In genomic region chr16:64166676-64167407, GRCm38 (mm10) we compare ENCODE assay signal across 11 mouse cellular contexts.
DNase-seq lines count a peak whose midpoint lies in the region; ATAC-seq and TF ChIP-seq lines count a peak whose summit lies in the region.
"Had no signal": no experiment of that assay in that cellular context is flagged by ENCODE, and none has a peak within 500 bp of the region (broad histone marks: within the 10 kb centered on the region; RNA-seq: fewer than 3 reads in every experiment).

No protein-coding gene starts in this region.

- 47% methylated on average over 8 of the region's 8 CpGs for WGBS in liver, adult 2 months
- 18% methylated on average over 8 of the region's 8 CpGs for WGBS in forebrain, embryonic 13.5 days

- no peaks in the 10 kb centered on the region for H3K79me2 ChIP-seq in liver, adult 2 months (ENCODE audit: control insufficient read depth, insufficient read depth, low read length)

- no peak for TF ChIP-seq CTCF in liver, adult 2 months (IDR thresholded peaks at IDR 0.05; ENCODE audit: low read depth, low read length)

- ATAC-seq in forebrain, embryonic 13.5 days, result peak; percentile 75
- ATAC-seq in monocyte, adult 5-6 weeks (replicated peaks; ENCODE audit: insufficient number of reproducible peaks, low FRiP score, low TSS enrichment, poor library complexity, severe bottlenecking), result no peak

- H3K4me1 ChIP-seq in liver, adult 2 months (ENCODE audit: control insufficient read depth, insufficient read depth, low read length), result no peaks in the 10 kb centered on the region
- H3K4me1 ChIP-seq in forebrain, embryonic 13.5 days, result peaks cover 15% of the 10 kb centered on the region
- H3K4me1 ChIP-seq: liver, embryonic 15.5 days had no signal

- H3K9ac ChIP-seq in liver, adult 2 months (ENCODE audit: low read depth, low read length), result no peak overlapping the region
- no peak overlapping the region for H3K9ac ChIP-seq in forebrain, embryonic 13.5 days
- H3K9ac ChIP-seq: hindbrain, embryonic 14.5 days; liver, embryonic 15.5 days had no signal

- peak overlapping the region; percentile 20; the same call in 1 of the 2 replicates for H3K4me2 ChIP-seq in forebrain, embryonic 13.5 days
- H3K4me2 ChIP-seq: hindbrain, embryonic 14.5 days; liver, embryonic 15.5 days had no signal

- no peaks in the 10 kb centered on the region for H3K36me3 ChIP-seq in liver, adult 2 months (ENCODE audit: control insufficient read depth, insufficient read depth, low read length)
- no peaks in the 10 kb centered on the region for H3K36me3 ChIP-seq in forebrain, embryonic 13.5 days (ENCODE audit: poor library complexity, severe bottlenecking)
- H3K36me3 ChIP-seq: liver, embryonic 15.5 days had no signal

- DNase-seq in frontal cortex, adult 2 months (ENCODE audit: extremely low spot score in 1 of 2, low spot score in 1 of 2), result peak; percentile 2 to 35
- no peak for DNase-seq in frontal cortex, postnatal 14 days (ENCODE audit: low spot score in 2 of 2)
- DNase-seq in liver, adult 2 months (ENCODE audit: extremely low read depth, low read depth, low spot score), result peak; percentile 3
- DNase-seq in liver (no peak), adipocyte (ENCODE audit: low spot score) (no peak)
- DNase-seq in adrenal gland, adult 8-10 months, result peak; percentile 33

- no peak for TF ChIP-seq POLR2A in liver, adult 2 months (IDR thresholded peaks at IDR 0.05; ENCODE audit: extremely low read depth, insufficient read depth, low read length)

- H3K4me3 ChIP-seq in liver, adult 2 months (ENCODE audit: insufficient read depth, low read depth, low read length), result no peak overlapping the region
- H3K4me3 ChIP-seq in forebrain, embryonic 13.5 days, result no peak overlapping the region
- H3K4me3 ChIP-seq: erythroblast, embryonic 14.5 days; liver, embryonic 15.5 days had no signal

- H3K27me3 ChIP-seq in liver, adult 2 months (ENCODE audit: control insufficient read depth, insufficient read depth, low read length), result no peaks in the 10 kb centered on the region
- H3K27me3 ChIP-seq in forebrain, embryonic 13.5 days, result no peaks in the 10 kb centered on the region
- H3K27me3 ChIP-seq: liver, embryonic 15.5 days had no signal

- no peak overlapping the region for H3K27ac ChIP-seq in liver, adult 2 months (replicated peaks; ENCODE audit: insufficient read depth, low read depth, low read length)
- H3K27ac ChIP-seq in forebrain, embryonic 13.5 days, result no peak overlapping the region
- H3K27ac ChIP-seq: hindbrain, embryonic 14.5 days; liver, embryonic 15.5 days had no signal

- H3K9me3 ChIP-seq in forebrain, embryonic 13.5 days (replicated peaks), result no peaks in the 10 kb centered on the region
- H3K9me3 ChIP-seq: liver, embryonic 15.5 days had no signal

Comparison
In these comparisons a context has a peak if more than half of its experiments do, and no peak if none do; other contexts are left out.
1. DNase-seq: peak in frontal cortex, adult 2 months (2 of 2), liver, adult 2 months (single experiment) and adrenal gland, adult 8-10 months (single experiment); none in frontal cortex, postnatal 14 days (0 of 2), liver (single experiment) and adipocyte (single experiment).